Mouse (Mus musculus) cerebellum, adult 9-10 months (tissue): ENCODE results near the gene Csnk1g1.

Experiments used
- DNase-seq: peaks from one replicate; pipeline ENCODE4 v3.0.0; 2022

Csnk1g1 gene

GRCm38 (mm10) chr9:66004380-66004779, 95.7 kb downstream of the Csnk1g1 start:
- DNase-seq, result peak; percentile 57

- DNase-seq, result peak; percentile 68
Measured at GRCm38 (mm10) chr9:66007603-66008202, 99.0 kb downstream of the Csnk1g1 start.

- DNase-seq, result no peak
Measured at GRCm38 (mm10) chr9:66020601-66021000, 111.9 kb downstream of the Csnk1g1 start.

- DNase-seq, result no peak
Measured at GRCm38 (mm10) chr9:66038082-66038481, 129.4 kb downstream of the Csnk1g1 start.

- DNase-seq, result no peak
Measured at GRCm38 (mm10) chr9:66038581-66038980, 129.9 kb downstream of the Csnk1g1 start.

- DNase-seq, result no peak
Measured at GRCm38 (mm10) chr9:66039290-66039689, 130.6 kb downstream of the Csnk1g1 start.

- DNase-seq, result no peak
Measured at GRCm38 (mm10) chr9:66040801-66041200, 132.1 kb downstream of the Csnk1g1 start.

- no peak for DNase-seq
Measured at GRCm38 (mm10) chr9:66042331-66042730, 133.6 kb downstream of the Csnk1g1 start.

- no peak for DNase-seq
Measured at GRCm38 (mm10) chr9:66043241-66043640, 134.5 kb downstream of the Csnk1g1 start.

- DNase-seq, result no peak
Measured at GRCm38 (mm10) chr9:66049931-66050601, 141.3 kb downstream of the Csnk1g1 start.

- DNase-seq, result no peak
Measured at GRCm38 (mm10) chr9:66051493-66051892, 142.8 kb downstream of the Csnk1g1 start.

- DNase-seq, result no peak
Measured at GRCm38 (mm10) chr9:66052731-66053130, 144.0 kb downstream of the Csnk1g1 start.

- no peak for DNase-seq
Measured at GRCm38 (mm10) chr9:66053620-66054019, 144.9 kb downstream of the Csnk1g1 start.

GRCm38 (mm10) chr9:66059583-66060307, 151.0 kb downstream of the Csnk1g1 start, which contains the start of gene Ppib:
Gene Ppib (plus strand): TSS chr9:66060222.
- DNase-seq, result peak; percentile 97

GRCm38 (mm10) chr9:66060308-66060647, 151.6 kb downstream of the Csnk1g1 start:
- DNase-seq, result no peak

GRCm38 (mm10) chr9:66060986-66061385, 152.3 kb downstream of the Csnk1g1 start:
- no peak for DNase-seq

- no peak for DNase-seq
Measured at GRCm38 (mm10) chr9:66061656-66062055, 152.9 kb downstream of the Csnk1g1 start.

GRCm38 (mm10) chr9:66063446-66063845, 154.7 kb downstream of the Csnk1g1 start:
- DNase-seq, result no peak

- no peak for DNase-seq
Measured at GRCm38 (mm10) chr9:66064316-66064715, 155.6 kb downstream of the Csnk1g1 start.

- no peak for DNase-seq
Measured at GRCm38 (mm10) chr9:66066791-66067190, 158.1 kb downstream of the Csnk1g1 start.

- DNase-seq, result no peak
Measured at GRCm38 (mm10) chr9:66067542-66067941, 158.8 kb downstream of the Csnk1g1 start.

GRCm38 (mm10) chr9:66068056-66068455, 159.3 kb downstream of the Csnk1g1 start:
- no peak for DNase-seq

- no peak for DNase-seq
Measured at GRCm38 (mm10) chr9:66068971-66069391, 160.3 kb downstream of the Csnk1g1 start.

- peak; percentile 89 for DNase-seq
Measured at GRCm38 (mm10) chr9:66069583-66069982, 160.9 kb downstream of the Csnk1g1 start, which contains the start of gene Snx22. Gene Snx22 (minus strand): TSS chr9:66069719.
